Mouse (Mus musculus) lung, adult 2 months (tissue): ENCODE results near the gene Cep72. TPM values are rescaled to one million over a fixed set of nuclear protein-coding genes. Genes with fewer than 3 reads are reported as not detected.
"Not testable (repeated sequence)": the region's sequence is repeated elsewhere in the genome, so short reads cannot be mapped to it uniquely, and the experiment has no call there.

ENCODE experiments used
- DNase-seq: peaks from one replicate; pipeline ENCODE4 v3.0.0; 2022
- H3K4me1 ChIP-seq: fragments of 200-500 bp; 2 replicates; pipeline ENCODE4 v1.6.1; 2011; ENCODE audit warnings: low read length; ENCODE audit not compliant: control insufficient read depth, insufficient read depth
- H3K4me3 ChIP-seq: fragments of 200-500 bp; replicated peaks from 2 replicates; pipeline ENCODE3; 2011; ENCODE audit warnings: low read depth, mild to moderate bottlenecking, control low read depth, low read length; ENCODE audit errors: extremely low read depth
- CTCF ChIP-seq: fragments of 200-500 bp; IDR thresholded peaks from 2 replicates; pipeline ENCODE4 v1.5.1; 2011; ENCODE audit warnings: mild to moderate bottlenecking, low read length, control low read depth; ENCODE audit not compliant: insufficient read depth
- POLR2A ChIP-seq: fragments of 200-500 bp; IDR thresholded peaks from 2 replicates; pipeline ENCODE4 v1.6.1; 2011; ENCODE audit warnings: low read depth, mild to moderate bottlenecking, control low read depth, low read length, borderline replicate concordance; ENCODE audit errors: extremely low read depth
- WGBS: fragments of 180-500 bp; shearing (Covaris S2); methylation state at CpG from one replicate; pipeline ENCODE4 v1.1.7; 2018; 5-methylcytosine and 5-hydroxymethylcytosine counted together
- polyA plus RNA-seq: library from polyadenylated mRNA; depleted of rRNA; stranded (reverse); fragments of >200 nt; gene quantifications from 2 replicates; pipeline ENCODE4 v1.2.3, GENCODE M21; 2012

Cep72 gene
- polyA plus RNA-seq, 1 experiment, result 1.3 TPM

GRCm38 (mm10) chr13:74009791-74010614 lies 52.1 kb downstream of the Cep72 start:
- Histone ChIP-seq H3K4me1 (no peaks in the 10 kb centered on the region), H3K4me3 (peak overlapping the region; percentile 72)
- TF ChIP-seq POLR2A, result no peak
- no peak for TF ChIP-seq CTCF
- DNase-seq, result peak; percentile 76
- 1% methylated on average over 55 of the region's 55 CpGs for WGBS

GRCm38 (mm10) chr13:74008948-74009718 lies 53.0 kb downstream of the Cep72 start, which contains the start of gene Tppp:
Tppp (plus strand) TSS chr13:74009407.
- H3K4me1 ChIP-seq, result no peaks in the 10 kb centered on the region
- peak; percentile 93 for DNase-seq
- WGBS, result 1% methylated on average over 56 of the region's 56 CpGs
- no peak for TF ChIP-seq CTCF
- peak; percentile 69; the same call in 1 of the 2 replicates for TF ChIP-seq POLR2A
- H3K4me3 ChIP-seq, result peak within 1 kb of the TSS; percentile 72

GRCm38 (mm10) chr13:74008216-74008615 lies 53.9 kb downstream of the Cep72 start:
- H3K4me3 ChIP-seq, DNase-seq, H3K4me1 ChIP-seq: not testable (repeated sequence)
- whole genome bisulfite sequencing, result 52% methylated on average over 2 of the region's 2 CpGs

GRCm38 (mm10) chr13:74006881-74007280 lies 55.2 kb downstream of the Cep72 start:
- 91% methylated on average over 4 of the region's 4 CpGs for WGBS
- H3K4me1 ChIP-seq, DNase-seq, H3K4me3 ChIP-seq: not testable (repeated sequence)

- no peak overlapping the region for H3K4me3 ChIP-seq
- 48% methylated on average over 4 of the region's 4 CpGs for WGBS
- no peak for DNase-seq
- TF ChIP-seq POLR2A (no peak), CTCF (no peak)
- no peaks in the 10 kb centered on the region for H3K4me1 ChIP-seq
Observed at GRCm38 (mm10) chr13:74001492-74001891, 60.6 kb downstream of the Cep72 start.

GRCm38 (mm10) chr13:74000961-74001360 lies 61.1 kb downstream of the Cep72 start:
- TF ChIP-seq CTCF (no peak), POLR2A (no peak)
- Histone ChIP-seq H3K4me1 (no peaks in the 10 kb centered on the region), H3K4me3 (no peak overlapping the region)
- 81% methylated on average over 6 of the region's 6 CpGs for WGBS
- no peak for DNase-seq

- no peak overlapping the region for H3K4me3 ChIP-seq
- H3K4me1 ChIP-seq, result no peaks in the 10 kb centered on the region
- TF ChIP-seq CTCF (no peak), POLR2A (no peak)
- DNase-seq, result no peak
Observed at GRCm38 (mm10) chr13:74000519-74000918, 61.6 kb downstream of the Cep72 start.

- Histone ChIP-seq H3K4me3 (no peak overlapping the region), H3K4me1 (no peaks in the 10 kb centered on the region)
- TF ChIP-seq CTCF (no peak), POLR2A (no peak)
- no peak for DNase-seq
- 63% methylated on average over 4 of the region's 4 CpGs for WGBS
Observed at GRCm38 (mm10) chr13:73996456-73996855, 65.6 kb downstream of the Cep72 start.

- Histone ChIP-seq H3K4me1 (no peaks in the 10 kb centered on the region), H3K4me3 (no peak overlapping the region)
- no peak for TF ChIP-seq POLR2A
- no peak for TF ChIP-seq CTCF
- WGBS, result 67% methylated on average over 5 of the region's 5 CpGs
- no peak for DNase-seq
Observed at GRCm38 (mm10) chr13:73991267-73991666, 70.8 kb downstream of the Cep72 start.

- Histone ChIP-seq H3K4me1 (no peaks in the 10 kb centered on the region), H3K4me3 (no peak overlapping the region)
- no peak for DNase-seq
- 45% methylated on average over 2 of the region's 2 CpGs for WGBS
- no peak for TF ChIP-seq POLR2A
- no peak for TF ChIP-seq CTCF
Observed at GRCm38 (mm10) chr13:73990761-73991160, 71.3 kb downstream of the Cep72 start.
